Mouse (Mus musculus) lung, embryonic 14.5 days (tissue): ENCODE data around the gene Hif3a. TPM values are rescaled to one million over a fixed set of nuclear protein-coding genes. Genes with fewer than 3 reads are reported as not detected.

Source experiments
- ATAC-seq: fragments of 200-750 bp; cut with Nextera tagmentation; 2 replicates; pipeline ENCODE4 v1.8.0; 2017; ENCODE audit warnings: mild to moderate bottlenecking, moderate TSS enrichment, moderate library complexity; ENCODE audit not compliant: insufficient read depth
- DNase-seq: peaks from one replicate; pipeline ENCODE4 v3.0.0-alpha.2; 2015
- H3K27ac ChIP-seq: fragments of 300-500 bp; sonication (generic); 2 replicates; pipeline ENCODE4 v1.5.1; 2014; ENCODE audit warnings: low read depth, mild to moderate bottlenecking, moderate library complexity
- H3K27me3 ChIP-seq: fragments of 300-500 bp; sonication (generic); 2 replicates; pipeline ENCODE4 v1.6.1; 2014; ENCODE audit warnings: low read length, control low read depth; ENCODE audit not compliant: insufficient read depth
- H3K36me3 ChIP-seq: fragments of 300-500 bp; sonication (generic); 2 replicates; pipeline ENCODE4 v1.6.1; 2014; ENCODE audit warnings: control low read depth; ENCODE audit not compliant: insufficient read depth
- H3K4me1 ChIP-seq: fragments of 300-500 bp; sonication (generic); 2 replicates; pipeline ENCODE4 v1.6.1; 2014; ENCODE audit warnings: antibody characterized with exemption, control low read depth; ENCODE audit not compliant: insufficient read depth
- H3K4me2 ChIP-seq: fragments of 300-500 bp; sonication (generic); 2 replicates; pipeline ENCODE4 v1.6.1; 2014; ENCODE audit warnings: mild to moderate bottlenecking
- H3K4me3 ChIP-seq: fragments of 300-500 bp; sonication (generic); 2 replicates; pipeline ENCODE4 v1.5.1; 2014; ENCODE audit warnings: low read depth, low read length
- H3K9ac ChIP-seq: fragments of 300-500 bp; sonication (generic); 2 replicates; pipeline ENCODE4 v1.6.1; 2014
- H3K9me3 ChIP-seq: fragments of 300-500 bp; sonication (generic); 2 replicates; pipeline ENCODE4 v1.6.1; 2016; ENCODE audit warnings: low read depth, low read length, control low read depth
- CTCF ChIP-seq: IDR thresholded peaks from 2 replicates; pipeline ENCODE4 v1.5.1; 2016; ENCODE audit warnings: antibody characterized with exemption, low read depth
- WGBS: fragments of 180-500 bp; shearing (Covaris S2); extraction: QIAGEN DNeasy Blood & Tissue Kit; methylation state at CpG from one replicate; pipeline ENCODE4 v1.1.7; 2014; 5-methylcytosine and 5-hydroxymethylcytosine counted together
- polyA plus RNA-seq: library from polyadenylated mRNA; unstranded; fragments of >200 nt; fragmentation: Nextera tagmentation; extraction: Ambion mirVana; gene quantifications from 2 replicates; pipeline ENCODE4 v1.2.1, GENCODE M21; 2014

The Hif3a gene
- polyA plus RNA-seq, 1 experiment from 2014 or later = 33.1 TPM

- 87% methylated on average over 5 of the region's 5 CpGs for WGBS
- TF ChIP-seq CTCF = no peak
- no peaks in the 10 kb centered on the region for H3K9me3 ChIP-seq
- no peak for DNase-seq
- no peaks in the 10 kb centered on the region for H3K4me1 ChIP-seq
- H3K4me2 ChIP-seq = no peak overlapping the region
- H3K27ac ChIP-seq = no peak overlapping the region
- no peak for ATAC-seq
- H3K9ac ChIP-seq = no peak overlapping the region
- H3K27me3 ChIP-seq = no peaks in the 10 kb centered on the region
- H3K4me3 ChIP-seq = no peak overlapping the region
- peaks cover 100% of the 10 kb centered on the region for H3K36me3 ChIP-seq
Observed at GRCm38 (mm10) chr7:17010010-17010347, 52.2 kb downstream of the Hif3a start.

- Histone ChIP-seq H3K9ac (no peak overlapping the region), H3K9me3 (no peaks in the 10 kb centered on the region), H3K36me3 (peaks cover 100% of the 10 kb centered on the region), H3K4me3 (no peak overlapping the region), H3K27me3 (no peaks in the 10 kb centered on the region), H3K4me2 (no peak overlapping the region), H3K27ac (no peak overlapping the region), H3K4me1 (no peaks in the 10 kb centered on the region)
- ATAC-seq = no peak
- no peak for TF ChIP-seq CTCF
- 85% methylated on average over 16 of the region's 16 CpGs for WGBS
- DNase-seq = no peak
Observed at GRCm38 (mm10) chr7:17009326-17010009, 52.8 kb downstream of the Hif3a start.

DNA sequence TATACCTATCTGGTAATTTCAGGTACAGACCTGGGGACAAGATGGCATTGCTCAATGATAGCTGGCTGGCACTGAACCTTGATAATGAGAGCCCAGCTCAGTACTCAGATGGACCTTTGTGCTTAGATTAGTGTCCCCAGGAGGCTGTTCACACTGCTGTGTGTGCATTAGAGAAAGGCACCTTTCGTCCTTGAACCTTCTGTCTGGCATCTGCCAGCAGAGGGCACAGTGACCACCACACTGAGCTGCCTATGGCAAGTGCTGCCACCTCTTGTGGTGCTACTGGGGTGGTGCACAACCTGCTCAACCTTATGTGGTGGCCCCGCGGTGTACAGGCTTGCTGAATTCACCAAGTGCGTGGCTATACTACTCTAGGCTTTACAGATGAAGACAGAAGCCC lies 54.9 kb downstream of the Hif3a start:
- Histone ChIP-seq H3K4me3 (no peak overlapping the region), H3K4me1 (no peaks in the 10 kb centered on the region), H3K27ac (no peak overlapping the region), H3K36me3 (peaks cover 87% of the 10 kb centered on the region), H3K4me2 (no peak overlapping the region), H3K27me3 (no peaks in the 10 kb centered on the region), H3K9me3 (no peaks in the 10 kb centered on the region), H3K9ac (no peak overlapping the region)
- DNase-seq (peak; percentile 46), ATAC-seq (no peak)
- TF ChIP-seq CTCF = peak; percentile 80
- WGBS = 83% methylated on average over 4 of the region's 4 CpGs

DNA sequence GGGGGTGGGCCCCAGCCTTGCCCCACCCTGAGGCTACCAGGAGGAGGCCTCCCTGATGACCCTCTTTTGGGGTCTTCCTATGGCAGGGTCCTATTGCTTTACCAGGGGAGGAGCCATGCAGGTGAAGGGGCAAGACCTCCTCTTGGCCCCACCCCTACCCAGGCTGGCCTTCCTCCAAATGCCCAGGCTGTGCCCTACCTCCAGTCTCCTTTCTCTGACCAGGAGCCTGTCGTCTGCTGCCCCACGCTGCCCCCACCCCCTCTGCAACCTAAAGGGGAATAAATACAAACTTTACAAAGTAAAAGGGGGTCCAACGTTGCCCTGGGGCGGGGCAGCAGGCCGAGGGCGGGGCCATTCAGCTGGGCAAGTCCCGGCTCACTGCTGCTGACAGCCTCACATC lies 57.5 kb downstream of the Hif3a start:
- H3K9ac ChIP-seq = no peak overlapping the region
- no peaks in the 10 kb centered on the region for H3K4me1 ChIP-seq
- 78% methylated on average over 7 of the region's 7 CpGs for WGBS
- DNase-seq = no peak
- no peak overlapping the region for H3K4me3 ChIP-seq
- H3K4me2 ChIP-seq = no peak overlapping the region
- no peaks in the 10 kb centered on the region for H3K27me3 ChIP-seq
- H3K36me3 ChIP-seq = peaks cover 73% of the 10 kb centered on the region
- no peaks in the 10 kb centered on the region for H3K9me3 ChIP-seq
- TF ChIP-seq CTCF = no peak
- no peak for ATAC-seq
- H3K27ac ChIP-seq = no peak overlapping the region

DNA sequence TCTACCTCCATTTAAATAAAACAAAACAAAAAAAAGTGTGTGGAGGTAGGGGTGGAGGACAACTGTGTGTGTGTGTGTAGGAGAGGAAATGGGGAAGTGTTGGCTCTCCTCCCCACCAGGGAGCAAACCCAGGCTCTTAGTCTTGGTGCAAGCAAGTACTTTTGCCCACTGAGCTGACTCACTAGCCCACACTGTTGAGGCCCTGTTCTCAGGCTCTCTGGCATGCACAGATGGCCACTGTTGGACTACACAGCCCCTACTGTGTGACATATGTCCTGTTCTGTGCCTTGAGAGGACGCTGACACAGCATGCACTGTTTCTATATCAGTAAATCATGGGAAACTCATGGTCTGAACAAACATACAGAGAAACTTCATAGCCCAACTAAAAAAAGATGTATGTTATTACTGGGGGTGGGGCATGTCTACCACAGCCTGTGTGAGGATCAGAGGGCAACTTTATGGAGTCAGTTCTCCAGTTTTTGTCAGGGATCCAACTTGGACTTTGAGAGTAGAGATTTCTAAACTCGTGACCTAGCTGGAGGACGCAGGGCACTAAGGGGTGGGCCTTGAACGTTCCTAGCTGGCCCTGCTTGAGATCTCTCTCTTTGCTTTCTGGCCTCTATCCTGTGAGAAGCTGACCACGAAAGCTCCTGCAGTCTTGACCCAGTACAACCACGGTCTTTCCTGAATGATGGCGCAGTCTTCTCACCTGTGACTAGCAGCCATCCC lies 58.8 kb downstream of the Hif3a start:
- WGBS = 72% methylated on average over 7 of the region's 7 CpGs
- Histone ChIP-seq H3K9ac (no peak overlapping the region), H3K4me3 (no peak overlapping the region), H3K27ac (no peak overlapping the region), H3K4me1 (no peaks in the 10 kb centered on the region), H3K9me3 (no peaks in the 10 kb centered on the region), H3K27me3 (no peaks in the 10 kb centered on the region), H3K36me3 (peaks cover 70% of the 10 kb centered on the region), H3K4me2 (no peak overlapping the region)
- DNase-seq (peak; percentile 55), ATAC-seq (no peak)
- TF ChIP-seq CTCF = no peak

DNA sequence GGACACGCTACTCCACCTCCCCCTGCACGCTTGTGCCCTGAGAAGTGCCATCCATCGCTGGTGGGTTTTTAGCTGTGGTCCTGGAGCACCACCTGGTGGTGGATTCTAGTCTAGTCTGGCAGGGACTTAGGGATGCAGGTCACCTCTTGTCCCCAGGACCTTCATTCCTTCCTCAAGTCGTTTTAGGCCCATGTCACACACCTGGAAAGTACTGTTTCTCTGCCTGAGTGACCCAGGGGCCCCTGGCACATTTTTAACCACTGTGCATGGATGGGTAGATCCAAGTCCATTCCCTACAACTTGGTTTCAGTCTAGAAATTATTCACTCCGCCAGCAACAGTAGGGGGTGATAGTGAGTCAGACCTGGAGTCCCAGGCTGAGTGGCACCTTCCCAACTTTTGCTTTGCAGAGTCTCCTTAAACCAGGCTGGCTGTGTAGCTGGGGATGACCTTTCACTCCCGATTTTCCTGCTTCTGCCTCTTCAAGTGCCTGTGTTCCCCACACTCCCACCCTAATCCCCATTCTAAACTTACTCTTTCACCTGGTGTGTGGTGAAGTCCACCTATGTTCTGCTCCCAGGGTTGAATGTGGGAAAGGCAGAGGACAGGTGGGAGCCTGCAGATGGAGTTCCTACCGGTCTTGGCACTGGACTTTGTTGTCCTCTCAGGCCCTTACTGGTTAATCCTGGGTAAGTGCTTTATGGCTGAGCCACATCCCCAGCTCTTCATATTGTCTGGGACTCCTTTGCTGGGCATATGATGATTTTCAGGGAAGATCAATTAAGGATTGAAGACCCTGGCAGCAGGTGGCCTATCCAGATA lies 59.6 kb downstream of the Hif3a start:
- no peaks in the 10 kb centered on the region for H3K4me1 ChIP-seq
- H3K4me3 ChIP-seq = no peak overlapping the region
- 12% methylated on average over 7 of the region's 7 CpGs for WGBS
- ATAC-seq (peak; percentile 72; the same call in 1 of the 2 replicates), DNase-seq (peak; percentile 91)
- TF ChIP-seq CTCF = peak; percentile 92
- H3K9me3 ChIP-seq = no peaks in the 10 kb centered on the region
- H3K9ac ChIP-seq = no peak overlapping the region
- H3K27ac ChIP-seq = no peak overlapping the region
- H3K4me2 ChIP-seq = no peak overlapping the region
- no peaks in the 10 kb centered on the region for H3K27me3 ChIP-seq
- peaks cover 70% of the 10 kb centered on the region for H3K36me3 ChIP-seq

- TF ChIP-seq CTCF = peak; percentile 98
- peaks cover 62% of the 10 kb centered on the region for H3K36me3 ChIP-seq
- no peak overlapping the region for H3K9ac ChIP-seq
- no peak for ATAC-seq
- H3K27ac ChIP-seq = no peak overlapping the region
- H3K9me3 ChIP-seq = no peaks in the 10 kb centered on the region
- no peak overlapping the region for H3K4me3 ChIP-seq
- no peak overlapping the region for H3K4me2 ChIP-seq
- no peaks in the 10 kb centered on the region for H3K27me3 ChIP-seq
- 33% methylated on average over 4 of the region's 4 CpGs for WGBS
- peak; percentile 89 for DNase-seq
- H3K4me1 ChIP-seq = peaks cover 13% of the 10 kb centered on the region
Observed at GRCm38 (mm10) chr7:16999650-17000049, 62.6 kb downstream of the Hif3a start.
